ENCODE assay signal across 23 mouse cellular contexts in genomic region chr7:126261823-126262222, GRCm38 (mm10). TPM values are rescaled to one million over a fixed set of nuclear protein-coding genes. Genes with fewer than 3 reads are reported as not detected.
DNase-seq lines count a peak whose midpoint lies in the region; ATAC-seq and TF ChIP-seq lines count a peak whose summit lies in the region.
"Had no signal": no experiment of that assay in that cellular context is flagged by ENCODE, and none has a peak within 500 bp of the region (broad histone marks: within the 10 kb centered on the region; RNA-seq: fewer than 3 reads in every experiment).

No protein-coding gene starts in this region.

- WGBS in liver, embryonic 14.5 days (ENCODE audit: insufficient replicate concordance): 20% methylated on average over 4 of the region's 4 CpGs
- WGBS in hindbrain, embryonic 11.5 days: 79% methylated on average over 4 of the region's 4 CpGs

- peak; percentile 58; the same call in 1 of the 2 replicates for TF ChIP-seq EP300 in liver, embryonic 14.5 days (IDR thresholded peaks at IDR 0.05; ENCODE audit: low read depth)

- H3K4me2 ChIP-seq in liver, embryonic 14.5 days (ENCODE audit: low read depth): no peak overlapping the region
- no peak overlapping the region for H3K4me2 ChIP-seq in hindbrain, embryonic 11.5 days (replicated peaks; ENCODE audit: low read depth, low read length)
- H3K4me2 ChIP-seq: forebrain, embryonic 15.5 days; hindbrain, embryonic 15.5 days; limb, embryonic 12.5 days had no signal

- ATAC-seq in liver, embryonic 14.5 days (ENCODE audit: insufficient read depth): peak; percentile 81
- ATAC-seq in hindbrain, embryonic 11.5 days (ENCODE audit: low FRiP score): no peak
- ATAC-seq: forebrain, embryonic 15.5 days; Patski had no signal

- H3K36me3 ChIP-seq in liver, embryonic 14.5 days (replicated peaks; ENCODE audit: control insufficient read depth, insufficient read depth, low read depth): no peaks in the 10 kb centered on the region
- no peaks in the 10 kb centered on the region for H3K36me3 ChIP-seq in hindbrain, embryonic 11.5 days (ENCODE audit: control insufficient read depth, insufficient read depth, low read length)
- H3K36me3 ChIP-seq: forebrain, embryonic 15.5 days; hindbrain, embryonic 15.5 days; limb, embryonic 12.5 days had no signal

- H3K4me3 ChIP-seq in liver, embryonic 14.5 days (ENCODE audit: insufficient read depth in 1 of 2, low read depth in 2 of 2, low read length in 2 of 2): no peak overlapping the region
- H3K4me3 ChIP-seq in hindbrain, embryonic 11.5 days (ENCODE audit: low read depth, low read length): no peak overlapping the region
- H3K4me3 ChIP-seq: forebrain, embryonic 15.5 days; hindbrain, embryonic 15.5 days; limb, embryonic 12.5 days; megakaryocyte, embryonic 14.5 days had no signal

- peaks cover 10 to 15% of the 10 kb centered on the region in 2 experiments for H3K4me1 ChIP-seq in liver, embryonic 14.5 days (replicated peaks; ENCODE audit: control insufficient read depth in 2 of 2, insufficient read depth in 2 of 2, low read length in 1 of 2)
- H3K4me1 ChIP-seq in hindbrain, embryonic 11.5 days (replicated peaks; ENCODE audit: control insufficient read depth, insufficient read depth, low read length): no peaks in the 10 kb centered on the region

- DNase-seq in cerebellum, adult 11-12 months: peak; percentile 29
- DNase-seq in cerebellum, adult 8-10 months: no peak
- peak; percentile 27 for DNase-seq in ovary, postnatal 36 days (ENCODE audit: low spot score)
- DNase-seq in ovary, postnatal 14 days (ENCODE audit: low spot score): no peak
- peak in 2 of 3 experiments; percentile 25 to 28 for DNase-seq in liver, embryonic 14.5 days (ENCODE audit: low read depth in 3 of 3, low spot score in 3 of 3)
- DNase-seq in layer of hippocampus, adult 18-20 months (ENCODE audit: low spot score in 2 of 2): no peak
- DNase-seq in lung, postnatal 14 days: no peak
- DNase-seq in hindbrain, embryonic 11.5 days (ENCODE audit: low spot score): no peak
- DNase-seq: adrenal gland, postnatal 14 days; cerebellum, postnatal 36 days; heart, postnatal 4 days; kidney, adult 9 months; kidney, postnatal 25 days; lung, adult 2 months; midbrain, embryonic 14.5 days; right cerebral cortex, adult 18-20 months; right cerebral cortex, postnatal 4 days; thymus, postnatal 25 days had no signal

- TF ChIP-seq CTCF in liver, embryonic 14.5 days (IDR thresholded peaks at IDR 0.05; ENCODE audit: low read depth): no peak

- no peak overlapping the region for H3K9ac ChIP-seq in liver, embryonic 14.5 days (replicated peaks)
- no peak overlapping the region for H3K9ac ChIP-seq in hindbrain, embryonic 11.5 days (ENCODE audit: low read depth, low read length)
- H3K9ac ChIP-seq: forebrain, embryonic 15.5 days; hindbrain, embryonic 15.5 days; limb, embryonic 12.5 days had no signal

- no peak overlapping the region for H3K27ac ChIP-seq in liver, embryonic 14.5 days
- no peak overlapping the region for H3K27ac ChIP-seq in hindbrain, embryonic 11.5 days (ENCODE audit: low read depth, low read length)
- H3K27ac ChIP-seq: forebrain, embryonic 15.5 days; hindbrain, embryonic 15.5 days; limb, embryonic 12.5 days had no signal

- no peaks in the 10 kb centered on the region for H3K9me3 ChIP-seq in liver, embryonic 14.5 days (ENCODE audit: control insufficient read depth, low read length)
- no peaks in the 10 kb centered on the region for H3K9me3 ChIP-seq in hindbrain, embryonic 11.5 days (ENCODE audit: control insufficient read depth, low read length)
- H3K9me3 ChIP-seq: forebrain, embryonic 15.5 days; hindbrain, embryonic 15.5 days; limb, embryonic 12.5 days had no signal

- H3K27me3 ChIP-seq in liver, embryonic 14.5 days (ENCODE audit: control insufficient read depth, insufficient read depth, low read length): no peaks in the 10 kb centered on the region
- no peaks in the 10 kb centered on the region for H3K27me3 ChIP-seq in hindbrain, embryonic 11.5 days (ENCODE audit: control insufficient read depth, insufficient read depth, low read length)
- H3K27me3 ChIP-seq: Patski had no signal

RNA-seq across cellular contexts. Expression of gene Sbk1, which starts 10.6 kb away (rescaled TPM):
- polyA plus RNA-seq in liver, embryonic 14.5 days (2012; rRNA removed): 0.86 and 1.4 TPM in 2 replicates
- 0.87 and 0.90 TPM in 2 replicates for polyA plus RNA-seq in liver, embryonic 14.5 days (2014; fragmentation: Nextera tagmentation; extraction: Ambion mirVana)
- 10 to 100 TPM; 81.0 to 86.8 TPM for total RNA-seq in layer of hippocampus, adult 18-20 months (2021)
- polyA plus RNA-seq in hindbrain, embryonic 11.5 days (2014; fragmentation: Nextera tagmentation; extraction: Ambion mirVana): 137 and 161 TPM in 2 replicates

Comparison
In these comparisons a context has a peak if more than half of its experiments do, and no peak if none do; other contexts are left out.
1. DNase-seq: peak in cerebellum, adult 11-12 months (single experiment), ovary, postnatal 36 days (single experiment) and liver, embryonic 14.5 days (2 of 3); none in cerebellum, adult 8-10 months (single experiment), ovary, postnatal 14 days (single experiment), layer of hippocampus, adult 18-20 months (0 of 2), lung, postnatal 14 days (single experiment) and hindbrain, embryonic 11.5 days (single experiment).
2. RNA of gene Sbk1, which starts 10.6 kb away (polyA plus RNA-seq): 137 to 161 TPM in hindbrain, embryonic 11.5 days; 0.86 to 1.4 TPM in liver, embryonic 14.5 days; every median in the first group is over 10 times any median in the second.